Mouse (Mus musculus) induced T-regulatory cell, adult 2 months (primary cell): ENCODE measurements around the gene Tmem161b.
A peak's percentile ranks its signal among the peaks of the same experiment; 100 is the strongest.
"Not testable (repeated sequence)": the region's sequence is repeated elsewhere in the genome, so short reads cannot be mapped to it uniquely, and the experiment has no call there.

Source experiments
- DNase-seq: peaks from one replicate; pipeline ENCODE4 v3.0.0-alpha.2; 2012; ENCODE audit warnings: low read depth

Tmem161b gene

GRCm38 (mm10) chr13:84221820-84222681 is at the start of gene Tmem161b:
Gene Tmem161b, plus strand, starts transcription at chr13:84222296.
- DNase-seq = peak; percentile 88

- DNase-seq = not testable (repeated sequence)
Measured at GRCm38 (mm10) chr13:84185835-84186234, 36.3 kb upstream of the Tmem161b start.

- no peak for DNase-seq
Measured at GRCm38 (mm10) chr13:84192723-84193122, 29.4 kb upstream of the Tmem161b start.

GRCm38 (mm10) chr13:84222682-84222992 is 541 bp downstream of the Tmem161b start:
- no peak for DNase-seq

- DNase-seq = no peak
Measured at GRCm38 (mm10) chr13:84223018-84223417, 922 bp downstream of the Tmem161b start.

GRCm38 (mm10) chr13:84234019-84234418 is 11.9 kb downstream of the Tmem161b start:
- DNase-seq = no peak

GRCm38 (mm10) chr13:84236768-84237167 is 14.7 kb downstream of the Tmem161b start:
- no peak for DNase-seq

- DNase-seq = no peak
Measured at GRCm38 (mm10) chr13:84238184-84238583, 16.1 kb downstream of the Tmem161b start.

GRCm38 (mm10) chr13:84248065-84248464 is 26.0 kb downstream of the Tmem161b start:
- no peak for DNase-seq

- no peak for DNase-seq
Measured at GRCm38 (mm10) chr13:84251295-84251694, 29.2 kb downstream of the Tmem161b start.

GRCm38 (mm10) chr13:84255047-84255446 is 33.0 kb downstream of the Tmem161b start:
- DNase-seq = no peak

GRCm38 (mm10) chr13:84264418-84264817 is 42.3 kb downstream of the Tmem161b start:
- DNase-seq = not testable (repeated sequence)

GRCm38 (mm10) chr13:84276246-84276645 is 54.1 kb downstream of the Tmem161b start:
- no peak for DNase-seq

GRCm38 (mm10) chr13:84280352-84280751 is 58.3 kb downstream of the Tmem161b start:
- DNase-seq = no peak

- DNase-seq = no peak
Measured at GRCm38 (mm10) chr13:84282966-84283365, 60.9 kb downstream of the Tmem161b start.

- no peak for DNase-seq
Measured at GRCm38 (mm10) chr13:84284764-84285558, 62.9 kb downstream of the Tmem161b start.

- no peak for DNase-seq
Measured at GRCm38 (mm10) chr13:84285559-84285945, 63.5 kb downstream of the Tmem161b start.

- no peak for DNase-seq
Measured at GRCm38 (mm10) chr13:84299445-84300053, 77.5 kb downstream of the Tmem161b start.

GRCm38 (mm10) chr13:84343272-84343671 is 121.2 kb downstream of the Tmem161b start:
- no peak for DNase-seq

- no peak for DNase-seq
Measured at GRCm38 (mm10) chr13:84343691-84344495, 121.8 kb downstream of the Tmem161b start.

- DNase-seq = no peak
Measured at GRCm38 (mm10) chr13:84344711-84345110, 122.6 kb downstream of the Tmem161b start.

- no peak for DNase-seq
Measured at GRCm38 (mm10) chr13:84345114-84345513, 123.0 kb downstream of the Tmem161b start.
